19 mouse cellular contexts compared by ENCODE assay signal in genomic region chr5:3503836-3504323, GRCm38 (mm10).
"Had no signal": no experiment of that assay in that cellular context is flagged by ENCODE, and none has a peak within 500 bp of the region (broad histone marks: within the 10 kb centered on the region; RNA-seq: fewer than 3 reads in every experiment).

No protein-coding gene starts in this region.

- H3K27ac ChIP-seq: kidney, embryonic 15.5 days; limb, embryonic 10.5 days; limb, embryonic 13.5 days; midbrain, embryonic 10.5 days; midbrain, embryonic 13.5 days; neural tube, embryonic 12.5 days; neural tube, embryonic 15.5 days had no signal

- H3K9me3 ChIP-seq: kidney, embryonic 15.5 days; limb, embryonic 10.5 days; liver, embryonic 13.5 days; midbrain, embryonic 10.5 days; midbrain, embryonic 13.5 days; neural tube, embryonic 12.5 days; neural tube, embryonic 15.5 days; stomach, embryonic 15.5 days had no signal

- H3K4me2 ChIP-seq: kidney, embryonic 15.5 days; limb, embryonic 13.5 days; liver, embryonic 13.5 days; lung, embryonic 14.5 days; midbrain, embryonic 13.5 days; neural tube, embryonic 12.5 days; neural tube, embryonic 15.5 days; stomach, embryonic 15.5 days had no signal

- H3K27me3 ChIP-seq: kidney, embryonic 15.5 days; limb, embryonic 13.5 days; liver, embryonic 13.5 days; midbrain, embryonic 13.5 days; neural tube, embryonic 12.5 days; neural tube, embryonic 15.5 days; stomach, embryonic 15.5 days had no signal

- H3K9ac ChIP-seq: kidney, embryonic 15.5 days; limb, embryonic 13.5 days; liver, embryonic 13.5 days; lung, embryonic 14.5 days; midbrain, embryonic 13.5 days; neural tube, embryonic 12.5 days; neural tube, embryonic 15.5 days; stomach, embryonic 15.5 days had no signal

- DNase-seq: kidney, adult 11 months; kidney, adult 8-10 months; kidney, postnatal 10 days; kidney, postnatal 4 days; liver; liver, embryonic 13.5 days; lung, embryonic 14.5 days; right cerebral cortex, adult 18-20 months; right cerebral cortex, postnatal 14 days; right cerebral cortex, postnatal 4 days; thymus, postnatal 25 days had no signal

- ATAC-seq: midbrain, embryonic 13.5 days had no signal

- H3K4me1 ChIP-seq: midbrain, embryonic 10.5 days; midbrain, embryonic 13.5 days had no signal

- H3K4me3 ChIP-seq: kidney, embryonic 15.5 days; limb, embryonic 10.5 days; limb, embryonic 13.5 days; liver, embryonic 13.5 days; midbrain, embryonic 10.5 days; midbrain, embryonic 13.5 days; neural tube, embryonic 12.5 days; neural tube, embryonic 15.5 days; stomach, embryonic 15.5 days had no signal

- H3K36me3 ChIP-seq: kidney, embryonic 15.5 days; limb, embryonic 13.5 days; liver, embryonic 13.5 days; midbrain, embryonic 10.5 days; midbrain, embryonic 13.5 days; neural tube, embryonic 12.5 days; neural tube, embryonic 15.5 days; stomach, embryonic 15.5 days had no signal
